Mouse (Mus musculus): ENCODE results near the gene Dnali1.

DNA sequence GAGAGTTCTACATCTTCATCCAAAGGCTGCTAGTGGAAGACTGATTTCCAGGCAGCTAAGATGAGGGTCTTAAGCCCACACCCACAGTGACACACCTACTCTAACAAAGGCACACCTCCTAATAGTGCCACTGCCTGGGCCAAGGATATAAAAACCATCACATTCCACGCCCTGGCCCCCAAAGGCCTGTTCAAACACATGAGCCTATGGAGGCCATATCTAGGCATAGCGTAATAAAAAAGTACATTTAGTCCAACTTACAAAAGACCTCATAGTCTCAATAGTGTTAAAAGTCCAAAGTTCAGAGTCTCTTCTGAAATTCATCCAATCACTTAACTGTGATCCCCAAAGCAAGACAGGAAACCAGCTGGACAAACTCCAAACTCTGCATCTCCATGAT is 13.2 kb upstream of the Dnali1 start:
- no peak for TF ChIP-seq CTCF (IDR thresholded peaks at IDR 0.05; ENCODE audit: low read depth, low read length)
- no peak for TF ChIP-seq POLR2A (IDR thresholded peaks at IDR 0.05; ENCODE audit: borderline replicate concordance, low read depth, low read length)

All from bone marrow macrophage, adult 2 months (primary cell).